8 mouse cellular contexts compared by ENCODE assay signal in the genomic region with DNA sequence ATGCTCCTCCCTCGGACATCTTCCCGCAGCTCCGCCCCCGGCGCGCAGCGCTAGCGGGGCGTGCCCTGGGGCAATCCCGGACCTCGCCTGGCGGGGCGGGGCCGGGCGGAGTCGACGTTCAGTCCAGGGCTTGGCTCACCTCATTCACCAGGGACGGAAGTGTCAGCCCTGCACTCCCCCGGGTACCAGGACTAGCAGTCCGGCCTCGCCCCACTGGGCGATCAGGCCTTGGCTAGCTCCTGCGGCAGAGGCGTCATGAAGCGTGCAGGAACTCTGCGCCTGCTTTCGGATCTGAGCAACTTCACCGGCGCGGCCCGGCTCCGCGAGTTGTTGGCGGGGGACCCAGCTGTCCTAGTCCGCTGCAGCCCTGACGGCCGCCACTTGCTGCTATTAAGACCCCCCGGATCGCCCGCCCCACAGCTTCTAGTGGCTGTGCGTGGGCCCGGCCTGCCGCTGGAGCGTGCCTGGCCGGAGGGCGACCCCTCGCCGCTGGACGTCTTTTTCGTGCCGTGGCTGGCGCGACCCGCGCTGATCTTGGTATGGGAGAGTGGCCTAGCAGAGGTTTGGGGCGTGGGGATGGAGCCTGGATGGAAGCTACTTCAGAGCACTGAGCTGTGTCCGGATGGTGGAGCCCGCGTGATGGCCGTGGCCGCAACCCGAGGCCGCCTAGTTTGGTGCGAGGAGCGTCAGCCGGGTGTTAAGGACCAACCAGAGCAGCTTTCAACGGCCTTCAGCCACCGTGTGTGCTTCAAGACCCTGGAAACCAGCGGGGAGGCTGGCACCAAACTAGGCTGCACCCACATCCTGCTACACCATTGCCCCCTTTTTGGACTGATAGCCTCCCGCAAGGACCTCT. TPM values are rescaled to one million over a fixed set of nuclear protein-coding genes. Genes with fewer than 3 reads are reported as not detected.
DNase-seq lines count a peak whose midpoint lies in the region; ATAC-seq lines count a peak whose summit lies in the region.

Gene Hps6 (plus strand): TSS at position 138 of the 856 bp plus-strand sequence.

- H3K9ac ChIP-seq in intestine, embryonic 16.5 days (ENCODE audit: low read depth, low read length), result peak within 1 kb of the TSS; percentile 80

- 2% methylated on average over 70 of the region's 70 CpGs for WGBS in intestine, embryonic 16.5 days

- peak within 1 kb of the TSS; percentile 33 for H3K27ac ChIP-seq in intestine, embryonic 16.5 days (ENCODE audit: low read length)

- H3K4me1 ChIP-seq in intestine, embryonic 16.5 days (ENCODE audit: control insufficient read depth, insufficient read depth, low read length), result peaks cover 9% of the 10 kb centered on the region

- H3K4me2 ChIP-seq in intestine, embryonic 16.5 days (ENCODE audit: low read depth, low read length), result peak within 1 kb of the TSS; percentile 80

- ATAC-seq in intestine, embryonic 16.5 days, result peak; percentile 93

- H3K27me3 ChIP-seq in intestine, embryonic 16.5 days (replicated peaks; ENCODE audit: control insufficient read depth, insufficient read depth, low read length), result no peaks in the 10 kb centered on the region

- peak within 1 kb of the TSS; percentile 65 for H3K4me3 ChIP-seq in intestine, embryonic 16.5 days (ENCODE audit: low read length)

- intact Hi-C loops in left cerebral cortex, postnatal 25 days (cut with DNase I), result no loop called here

- no peaks in the 10 kb centered on the region for H3K36me3 ChIP-seq in intestine, embryonic 16.5 days (ENCODE audit: control insufficient read depth, insufficient read depth, low read length)

- H3K9me3 ChIP-seq in intestine, embryonic 16.5 days (ENCODE audit: control insufficient read depth, low read length), result no peaks in the 10 kb centered on the region

- DNase-seq in adrenal gland, adult 18-20 months (ENCODE audit: low spot score in 2 of 2), result peak; percentile 90 to 91
- peak; percentile 86 for DNase-seq in embryo, embryonic 11 days
- peak; percentile 63 to 81 for DNase-seq in gastrocnemius, postnatal 4 days (ENCODE audit: low spot score in 2 of 2)
- DNase-seq in left cerebral cortex, postnatal 25 days (ENCODE audit: low spot score in 2 of 2), result peak; percentile 52 to 62
- DNase-seq in mesoderm, embryonic 11.5 days (ENCODE audit: low read depth, low spot score), result peak; percentile 77
- DNase-seq in right cerebral cortex, postnatal 36 days (ENCODE audit: low spot score in 2 of 2), result peak; percentile 39 to 50
- peak; percentile 78 to 82 for DNase-seq in urinary bladder, postnatal 4 days (ENCODE audit: low spot score in 2 of 2)

RNA-seq across cellular contexts. Expression of gene Hps6, which starts in this region (rescaled TPM):
- 10 to 100 TPM in 1 of 2 experiments, 1 to 10 TPM in 1; 9.8 to 15.1 TPM for total RNA-seq in adrenal gland, adult 18-20 months (2021)
- 1 to 10 TPM; 4.9 to 5.5 TPM for total RNA-seq in gastrocnemius, postnatal 4 days (2021)
- polyA plus RNA-seq in intestine, embryonic 16.5 days (2015; fragmentation: Nextera tagmentation; extraction: Ambion mirVana), result 8.8 and 9.4 TPM in 2 replicates
- total RNA-seq in left cerebral cortex, postnatal 25 days (2021), result 1 to 10 TPM; 5.7 TPM

Comparison
In these comparisons a context has a peak if more than half of its experiments do, and no peak if none do; other contexts are left out.
1. Peak in every context shown above with its lines: DNase-seq, ATAC-seq, H3K4me3 ChIP-seq and H3K27ac ChIP-seq.